Mouse (Mus musculus): Measurements from ENCODE around the gene Serpina5.

Serpina5 gene

DNA sequence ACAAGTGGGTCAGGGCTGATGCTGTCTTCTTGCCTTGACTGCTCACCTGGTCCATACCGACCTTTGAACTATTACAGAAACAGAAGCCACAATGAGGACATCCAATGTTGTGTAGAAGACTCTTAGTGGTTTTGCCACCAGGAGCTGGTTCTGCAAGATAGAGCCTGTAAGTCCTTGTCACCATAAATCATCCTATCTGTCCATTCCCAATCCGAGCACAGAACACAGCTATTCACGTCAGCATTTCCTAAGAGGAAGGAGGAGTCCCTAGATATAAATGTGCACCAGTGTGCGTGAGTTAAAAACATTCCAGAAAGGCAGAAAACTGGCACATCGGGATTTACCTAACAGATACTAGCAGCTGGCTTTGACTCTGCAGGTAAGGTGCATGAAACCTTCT is 26.8 kb downstream of the Serpina5 start, which contains the start of gene Serpina3b:
Gene Serpina3b, plus strand, starts transcription at position 301 of the 400 bp plus-strand sequence.
- DNase-seq (ENCODE audit: low read depth, low spot score) = no peak

DNA sequence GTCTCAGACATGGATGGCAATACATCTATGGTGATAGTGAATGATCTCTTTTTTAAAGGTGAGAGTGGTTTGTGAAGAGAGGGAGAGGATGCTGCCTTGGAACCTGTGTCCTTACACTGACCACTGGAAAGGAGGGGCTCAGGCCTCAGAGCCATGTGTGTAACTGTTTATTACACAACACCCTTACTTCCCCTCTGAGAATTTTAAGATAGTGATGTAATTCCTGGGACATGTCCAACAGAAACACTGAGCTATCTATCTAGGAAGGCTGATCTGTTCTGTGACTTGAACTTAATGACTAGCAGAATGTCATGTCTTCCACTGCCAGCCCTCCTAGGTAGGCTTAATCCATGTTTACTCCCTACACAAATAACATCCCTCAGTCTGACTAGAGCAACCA is 30.1 kb downstream of the Serpina5 start:
- DNase-seq (ENCODE audit: low read depth, low spot score) = no peak

DNA sequence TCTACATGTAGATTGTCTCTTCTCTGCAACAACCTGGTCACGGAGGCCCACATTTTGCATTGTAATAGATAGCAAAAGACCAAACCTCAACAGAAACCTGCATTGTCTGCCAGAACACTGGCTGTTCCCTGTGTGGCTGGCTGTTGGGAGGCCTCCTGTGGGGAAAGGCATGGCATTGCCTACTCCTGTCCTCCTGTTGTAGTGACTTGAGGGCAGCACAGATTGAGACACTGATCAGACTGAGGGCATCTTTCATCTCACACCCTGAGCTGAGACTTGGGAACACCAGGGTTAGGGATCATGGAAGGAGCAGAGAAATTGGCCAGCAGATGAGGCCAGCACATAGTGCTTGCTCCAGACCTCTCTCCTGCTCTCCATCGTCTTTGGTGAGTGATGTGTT is 37.3 kb downstream of the Serpina5 start:
- DNase-seq (ENCODE audit: low read depth, low spot score) = no peak

DNA sequence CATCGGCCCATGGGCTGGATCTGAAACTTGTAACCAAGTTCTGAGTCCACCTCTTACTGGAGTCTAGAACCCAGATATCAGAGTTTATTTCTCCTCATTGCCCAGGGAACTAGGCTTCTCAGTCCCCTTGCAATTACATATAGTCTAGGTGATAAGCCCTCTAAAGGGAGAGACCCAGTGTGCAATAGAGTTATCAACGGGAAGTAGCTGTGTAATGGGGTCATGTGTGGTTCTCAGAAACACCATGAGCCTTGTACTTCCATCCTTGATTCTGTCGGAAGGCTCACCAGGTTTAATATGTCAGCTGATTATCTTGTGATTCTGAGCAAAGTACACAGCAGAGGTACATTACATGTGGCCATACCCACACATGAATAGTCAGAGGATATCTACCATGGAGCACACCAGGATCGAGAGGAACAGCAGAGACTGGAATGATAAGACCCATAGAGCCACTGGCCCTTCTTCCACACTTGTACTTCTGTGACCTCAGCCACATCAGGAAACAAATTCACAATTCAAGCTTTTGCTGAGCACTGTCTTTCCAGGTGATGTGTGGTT is 39.7 kb downstream of the Serpina5 start:
- no peak for DNase-seq (ENCODE audit: low read depth, low spot score)

DNA sequence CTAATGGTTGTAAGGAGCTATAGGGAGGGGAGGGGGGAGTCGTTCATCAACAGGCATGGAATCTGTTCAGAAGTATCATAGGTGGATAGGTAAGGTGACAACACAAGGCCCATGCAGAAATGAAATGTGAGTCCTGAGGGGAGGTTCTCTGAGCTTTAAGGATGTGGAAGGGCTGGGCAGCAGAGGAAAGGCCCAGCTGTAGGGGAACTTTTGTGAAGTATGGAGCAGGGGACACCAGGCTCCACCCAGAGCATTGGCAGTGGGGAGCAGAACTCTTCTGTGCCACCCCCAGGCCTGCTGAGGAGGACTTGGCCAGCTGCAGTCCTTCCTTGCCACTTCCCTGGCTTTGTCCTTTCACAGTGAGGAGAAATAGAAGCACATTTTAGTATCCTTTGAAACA is 40.6 kb downstream of the Serpina5 start:
- no peak for DNase-seq (ENCODE audit: low read depth, low spot score)

DNA sequence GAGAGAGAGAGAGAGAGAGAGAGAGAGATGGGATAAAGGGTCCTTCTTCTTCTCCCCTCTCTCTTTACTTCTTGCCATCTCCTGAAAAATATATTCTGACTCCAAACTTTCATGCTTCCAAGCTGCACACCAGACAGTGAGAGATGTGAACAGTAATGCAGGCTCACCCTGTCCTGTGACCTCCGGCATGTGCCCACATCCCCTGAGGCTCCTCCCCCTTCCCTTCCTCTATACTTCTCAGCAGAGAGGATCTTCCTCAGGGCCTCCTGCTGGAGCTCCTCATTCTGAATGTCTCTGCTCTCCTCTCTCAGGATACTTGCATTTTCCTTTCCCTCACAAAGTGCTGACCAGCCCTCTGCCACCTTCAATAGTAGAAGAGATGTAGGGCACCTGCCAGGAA is 41.5 kb downstream of the Serpina5 start:
- no peak for DNase-seq (ENCODE audit: low read depth, low spot score)

DNA sequence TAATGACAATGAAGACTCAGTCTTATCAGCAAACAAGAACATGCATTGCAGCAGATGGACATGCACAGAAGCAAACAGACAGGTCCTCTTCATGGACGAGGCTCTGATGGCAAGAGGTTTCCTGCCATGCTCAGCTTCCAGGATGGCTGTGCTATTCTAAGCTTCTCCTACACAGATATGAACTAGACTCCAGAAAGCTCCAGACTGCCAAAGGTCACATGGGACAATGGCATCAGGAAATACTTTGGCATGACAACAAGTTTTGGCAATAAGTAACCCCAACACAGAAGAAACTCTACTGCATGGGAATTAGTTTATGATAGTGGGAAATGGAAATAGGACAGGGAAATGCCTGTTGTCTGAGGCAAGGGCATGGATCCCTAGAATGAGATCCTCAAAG is 42.4 kb downstream of the Serpina5 start:
- no peak for DNase-seq (ENCODE audit: low read depth, low spot score)

DNA sequence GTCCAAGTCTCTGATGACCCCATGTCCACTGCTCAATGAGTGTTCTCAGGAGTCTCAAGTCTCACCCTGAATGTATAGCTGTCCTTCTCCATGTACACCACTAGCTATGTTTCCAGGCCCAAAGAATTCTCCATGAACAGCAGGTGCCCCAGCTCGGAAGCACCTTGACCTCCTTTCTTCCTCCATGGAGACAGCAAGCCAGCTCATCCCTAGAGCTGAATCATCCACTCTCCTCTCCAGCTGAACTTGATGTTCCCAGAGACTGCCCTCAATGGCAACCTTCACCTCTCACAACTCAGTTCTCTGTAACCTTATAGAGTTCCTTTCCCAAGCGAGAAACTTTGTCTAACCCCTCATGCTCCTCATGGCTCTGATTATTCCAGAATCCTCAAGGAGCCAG is 44.7 kb downstream of the Serpina5 start:
- DNase-seq (ENCODE audit: low read depth, low spot score) = no peak

DNA sequence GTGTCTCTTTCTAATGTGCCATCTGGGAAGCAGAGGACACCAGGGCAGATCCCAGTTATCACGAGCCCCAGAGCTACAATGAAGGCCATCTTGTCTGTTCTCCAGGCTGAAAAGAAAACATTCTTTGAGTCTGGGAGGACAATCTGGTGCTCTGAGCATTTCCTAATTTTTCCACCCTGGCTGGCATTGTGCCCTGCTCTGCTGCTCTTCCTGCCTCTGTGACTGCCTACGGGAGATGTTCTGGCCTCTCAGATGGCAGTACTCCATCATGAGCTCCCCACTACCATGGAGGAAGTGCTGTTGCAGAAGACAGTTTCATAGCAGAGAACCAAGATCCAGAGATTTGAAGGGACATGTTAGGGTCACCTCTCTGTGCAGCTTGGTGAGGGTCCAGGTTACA is 51.1 kb downstream of the Serpina5 start:
- no peak for DNase-seq (ENCODE audit: low read depth, low spot score)

DNA sequence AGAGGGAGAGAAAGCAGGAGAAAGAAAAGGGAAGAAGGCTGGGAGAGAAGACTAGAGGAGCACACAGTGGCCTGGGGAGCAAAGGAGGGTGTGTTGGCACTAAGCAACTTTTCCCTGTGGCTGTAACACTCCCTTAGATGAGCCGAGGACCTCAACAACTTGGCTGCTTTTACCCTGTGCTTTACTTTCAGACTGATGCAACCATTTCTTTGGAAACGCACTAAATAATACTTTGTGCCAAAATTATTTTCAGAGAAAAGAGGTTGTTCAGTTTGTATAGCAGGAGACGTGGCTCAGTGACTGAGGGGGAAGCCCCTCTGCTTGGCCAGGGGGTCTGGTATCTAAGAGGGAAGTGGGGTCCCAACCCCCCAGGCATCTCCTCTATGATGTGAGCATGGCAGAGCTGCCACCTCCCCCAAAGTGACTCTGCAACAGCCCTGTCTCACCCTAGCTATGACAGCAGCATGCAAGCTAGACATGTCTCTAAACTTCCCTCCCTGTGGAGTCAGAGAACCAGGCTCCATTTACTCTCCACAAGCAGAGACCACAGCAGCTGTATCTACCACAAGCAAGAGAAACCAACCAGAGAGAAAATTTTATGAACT is 52.2 kb downstream of the Serpina5 start:
- DNase-seq (ENCODE audit: low read depth, low spot score) = no peak

DNA sequence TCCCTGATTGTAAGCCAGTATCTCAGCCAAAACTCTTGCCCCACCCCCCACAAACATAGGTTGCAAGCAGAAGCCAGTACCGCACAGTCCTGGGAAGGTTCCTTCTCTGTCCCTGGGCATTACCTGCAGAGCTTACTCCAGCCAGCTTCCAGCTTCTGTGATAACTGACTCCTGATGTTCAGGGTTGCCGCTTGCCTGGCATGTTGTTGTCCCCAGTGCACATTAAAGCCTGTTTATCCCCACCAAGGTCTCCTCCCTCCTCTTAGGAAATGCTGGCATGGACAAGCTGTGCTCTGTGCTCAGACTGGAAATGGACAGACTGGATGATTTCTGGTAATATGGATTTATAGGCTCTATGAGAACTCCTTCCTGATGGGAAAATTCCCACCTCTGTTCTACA is 52.7 kb downstream of the Serpina5 start, which contains the start of gene Serpina3c:
Gene Serpina3c, minus strand, starts transcription at position 215 of the 400 bp plus-strand sequence.
- DNase-seq (ENCODE audit: low read depth, low spot score) = no peak
